Mouse (Mus musculus): ENCODE results near the gene Cpa1. TPM values are rescaled to one million over a fixed set of nuclear protein-coding genes. Genes with fewer than 3 reads are reported as not detected.

The Cpa1 gene
- total and polyA plus RNA-seq, 3 experiments = not detected

GRCm38 (mm10) chr6:30693350-30693991 is 54.5 kb downstream of the Cpa1 start, which contains the start of gene Cep41 (continued):
- TF ChIP-seq ZNF384 (IDR thresholded peaks at IDR 0.05; ENCODE audit: low read depth, low read length) (peak; percentile 96), GABPA (IDR thresholded peaks at IDR 0.05; ENCODE audit: low read depth, low read length) (no peak), USF1 (IDR thresholded peaks at IDR 0.05; ENCODE audit: low read depth, low read length) (peak; percentile 75), CHD1 (IDR thresholded peaks at IDR 0.05; ENCODE audit: low read depth, low read length) (no peak), TAL1 (IDR thresholded peaks at IDR 0.05; ENCODE audit: low read length) (no peak), E2F4 (IDR thresholded peaks at IDR 0.05; ENCODE audit: borderline replicate concordance, low read depth, low read length) (peak; percentile 26; the same call in 1 of the 2 replicates), CHD2 (IDR thresholded peaks at IDR 0.05; ENCODE audit: low read length) (peak; percentile 88), EP300 (IDR thresholded peaks at IDR 0.05; ENCODE audit: low read depth in 1 of 2, low read length in 2 of 2) (no peak), POLR2AphosphoS2 (IDR thresholded peaks at IDR 0.05; ENCODE audit: low read length) (no peak; the same call in 1 of the 2 replicates), MAX (IDR thresholded peaks at IDR 0.05; ENCODE audit: low read length) (peak; percentile 92), POLR2AphosphoS5 (IDR thresholded peaks at IDR 0.05; ENCODE audit: borderline replicate concordance, low read depth, low read length) (no peak), CTCF (IDR thresholded peaks at IDR 0.05 in 2 of 3, conservative IDR thresholded peaks at IDR 0.05 in 1 of 3; ENCODE audit: control insufficient read depth in 1 of 3, insufficient read depth in 1 of 3, low read depth in 2 of 3, low read length in 3 of 3, poor library complexity in 1 of 3, severe bottlenecking in 1 of 3) (no peak), RAD21 (IDR thresholded peaks at IDR 0.05; ENCODE audit: low read depth, low read length) (no peak), MAZ (IDR thresholded peaks at IDR 0.05; ENCODE audit: low read depth, low read length) (peak; percentile 99), SMC3 (IDR thresholded peaks at IDR 0.05; ENCODE audit: low read depth, low read length) (no peak), SIN3A (IDR thresholded peaks at IDR 0.05; ENCODE audit: low read length) (peak; percentile 98), MEF2A (IDR thresholded peaks at IDR 0.05; ENCODE audit: extremely low read depth, insufficient replicate concordance, low read depth, low read length, poor library complexity, severe bottlenecking) (no peak), ZMIZ1 (IDR thresholded peaks at IDR 0.05; ENCODE audit: low read depth, low read length) (0 out of 2 replicates have a peak, but pooled peaks have one; percentile 44), MXI1 (IDR thresholded peaks at IDR 0.05; ENCODE audit: low read depth, low read length) (peak; percentile 87), ELF1 (IDR thresholded peaks at IDR 0.05; ENCODE audit: low read depth, low read length) (peak; percentile 58), NELFE (IDR thresholded peaks at IDR 0.05; ENCODE audit: low read depth, low read length) (no peak; the same call in 1 of the 2 replicates), BHLHE40 (IDR thresholded peaks at IDR 0.05; ENCODE audit: borderline replicate concordance, low read depth, low read length) (no peak)

- no peak for DNase-seq (ENCODE audit: low read depth, low spot score)
- Histone ChIP-seq H3K9ac (ENCODE audit: control insufficient read depth, low read depth, low read length, poor library complexity, severe bottlenecking) (peak overlapping the region; percentile 79), H3K27me3 (ENCODE audit: control insufficient read depth in 1 of 2, insufficient read depth in 2 of 2, low read length in 2 of 2) (peaks cover 0 to 2% of the 10 kb centered on the region in 2 experiments; a peak in 3 of 4 replicates), H3K4me1 (ENCODE audit: control insufficient read depth in 1 of 2, insufficient read depth in 2 of 2, low read length in 2 of 2) (peaks cover 0 to 9% of the 10 kb centered on the region in 2 experiments; a peak in 3 of 4 replicates), H3K36me3 (ENCODE audit: control insufficient read depth in 1 of 2, insufficient read depth in 2 of 2, low read length in 2 of 2) (peaks cover 0 to 9% of the 10 kb centered on the region in 2 experiments; a peak in 2 of 4 replicates), H3K27ac (ENCODE audit: control insufficient read depth, low read depth, low read length) (no peak overlapping the region), H3K79me2 (ENCODE audit: control insufficient read depth, insufficient read depth, low read length, poor library complexity) (peaks cover 5% of the 10 kb centered on the region; the same call in 1 of the 2 replicates), H3K4me3 (ENCODE audit: control insufficient read depth in 1 of 2, insufficient read depth in 1 of 2, low read depth in 2 of 2, low read length in 2 of 2) (peak overlapping the region; percentile 59 to 66), H3K9me3 (replicated peaks; ENCODE audit: insufficient read depth, low read length) (no peaks in the 10 kb centered on the region)
- TF ChIP-seq ZKSCAN1 (IDR thresholded peaks at IDR 0.05; ENCODE audit: low read depth, low read length) = no peak
- TF ChIP-seq RCOR1 (IDR thresholded peaks at IDR 0.05; ENCODE audit: low read depth, low read length) = no peak
- no peak for TF ChIP-seq MXI1 (IDR thresholded peaks at IDR 0.05; ENCODE audit: low read depth, low read length)
- TF ChIP-seq RAD21 (IDR thresholded peaks at IDR 0.05; ENCODE audit: low read depth, low read length) = no peak
- no peak for TF ChIP-seq USF1 (IDR thresholded peaks at IDR 0.05; ENCODE audit: low read depth, low read length)
- no peak for TF ChIP-seq NELFE (IDR thresholded peaks at IDR 0.05; ENCODE audit: low read depth, low read length)
- TF ChIP-seq TBP (IDR thresholded peaks at IDR 0.05; ENCODE audit: low read depth, low read length) = 0 out of 2 replicates have a peak, but pooled peaks have one; percentile 48
- TF ChIP-seq EP300 (IDR thresholded peaks at IDR 0.05; ENCODE audit: low read depth in 1 of 2, low read length in 2 of 2) = no peak
Observed at GRCm38 (mm10) chr6:30694209-30694608, 55.2 kb downstream of the Cpa1 start.
